Comparison of ENCODE assay signal across 26 mouse cellular contexts in the genomic region with DNA sequence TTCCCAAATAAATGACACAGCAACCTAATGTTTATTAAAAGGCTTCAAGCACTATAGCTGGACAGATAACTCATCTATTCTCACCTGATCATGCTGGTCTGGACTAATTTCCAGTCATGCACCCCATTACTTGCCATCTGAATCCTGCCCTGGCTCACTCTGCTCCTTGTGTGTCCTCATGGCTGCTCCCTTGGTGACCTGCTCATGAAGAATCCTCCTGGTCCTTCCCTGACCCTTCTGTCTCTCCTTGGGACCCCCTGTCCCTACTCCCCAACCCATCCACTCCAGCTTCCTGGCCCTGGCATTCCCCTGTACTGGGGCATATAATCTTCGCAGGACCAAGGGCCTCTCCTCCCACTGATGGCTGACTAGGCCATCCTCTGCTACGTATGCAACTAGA. TPM values are rescaled to one million over a fixed set of nuclear protein-coding genes. Genes with fewer than 3 reads are reported as not detected.
"Had no signal": no experiment of that assay in that cellular context is flagged by ENCODE, and none has a peak within 500 bp of the region (broad histone marks: within the 10 kb centered on the region; RNA-seq: fewer than 3 reads in every experiment).

No protein-coding gene starts in this region.

- DNase-seq: cerebellum, adult 2 months; cerebellum, adult 8-10 months; cerebellum, adult 9-10 months; cerebellum, adult 9-11 months; cerebellum, postnatal 10 days; cerebellum, postnatal 14 days; cerebellum, postnatal 25 days; cerebellum, postnatal 36 days; embryo, embryonic 11 days; forebrain, postnatal 0 days; gastrocnemius, adult 2 months; gastrocnemius, postnatal 10 days; gastrocnemius, postnatal 14 days; gastrocnemius, postnatal 25 days; gastrocnemius, postnatal 36 days; heart, adult 18-20 months; heart, adult 2 months had no signal

- H3K27ac ChIP-seq: embryonic facial prominence, embryonic 10.5 days; embryonic facial prominence, embryonic 12.5 days; embryonic facial prominence, embryonic 13.5 days; embryonic facial prominence, embryonic 15.5 days; forebrain, embryonic 10.5 days; forebrain, embryonic 12.5 days; forebrain, embryonic 13.5 days; forebrain, embryonic 15.5 days; gastrocnemius, adult 2 months; heart, adult 2 months had no signal

- H3K36me3 ChIP-seq: embryonic facial prominence, embryonic 10.5 days; embryonic facial prominence, embryonic 12.5 days; embryonic facial prominence, embryonic 13.5 days; embryonic facial prominence, embryonic 15.5 days; forebrain, embryonic 10.5 days; forebrain, embryonic 12.5 days; forebrain, embryonic 15.5 days had no signal

- H3K9me3 ChIP-seq: embryonic facial prominence, embryonic 10.5 days; embryonic facial prominence, embryonic 12.5 days; embryonic facial prominence, embryonic 15.5 days; forebrain, embryonic 15.5 days had no signal

- H3K27me3 ChIP-seq: embryonic facial prominence, embryonic 12.5 days; embryonic facial prominence, embryonic 13.5 days; embryonic facial prominence, embryonic 15.5 days; forebrain, embryonic 12.5 days; forebrain, embryonic 13.5 days; forebrain, embryonic 15.5 days had no signal

- H3K4me3 ChIP-seq: embryonic facial prominence, embryonic 10.5 days; embryonic facial prominence, embryonic 12.5 days; embryonic facial prominence, embryonic 13.5 days; embryonic facial prominence, embryonic 15.5 days; erythroblast, embryonic 14.5 days; forebrain, embryonic 10.5 days; forebrain, embryonic 12.5 days; forebrain, embryonic 13.5 days; forebrain, embryonic 15.5 days; gastrocnemius, adult 2 months; heart, adult 2 months had no signal

RNA-seq across cellular contexts. Expression of gene B3gntl1, which starts 3.9 kb away (rescaled TPM):
- polyA plus RNA-seq: erythroblast, embryonic 14.5 days had no signal
